Mouse (Mus musculus) stomach, postnatal 0 days (tissue): ENCODE measurements around the gene Pdpn. TPM values are rescaled to one million over a fixed set of nuclear protein-coding genes. Genes with fewer than 3 reads are reported as not detected.

ENCODE experiments used
- ATAC-seq: fragments of 200-750 bp; cut with Nextera tagmentation; 2 replicates; pipeline ENCODE4 v1.8.0; 2017; ENCODE audit not compliant: low FRiP score, low TSS enrichment
- DNase-seq: peaks from one replicate; pipeline ENCODE4 v3.0.0-alpha.2; 2016; ENCODE audit warnings: low spot score
- H3K27ac ChIP-seq: fragments of 300-500 bp; sonication (generic); replicated peaks from 2 replicates; pipeline ENCODE4 v1.5.1; 2014; ENCODE audit warnings: mild to moderate bottlenecking, control low read depth
- H3K27me3 ChIP-seq: fragments of 300-500 bp; sonication (generic); 2 replicates; pipeline ENCODE4 v1.6.1; 2014; ENCODE audit warnings: low read length; ENCODE audit not compliant: control insufficient read depth, insufficient read depth
- H3K36me3 ChIP-seq: fragments of 300-500 bp; sonication (generic); 2 replicates; pipeline ENCODE4 v1.6.1; 2014; ENCODE audit warnings: low read length, mixed read lengths; ENCODE audit not compliant: control insufficient read depth, insufficient read depth
- H3K4me1 ChIP-seq: fragments of 300-500 bp; sonication (generic); replicated peaks from 2 replicates; pipeline ENCODE4 v1.6.1; 2014; ENCODE audit warnings: antibody characterized with exemption; ENCODE audit not compliant: control insufficient read depth, insufficient read depth
- H3K4me2 ChIP-seq: fragments of 300-500 bp; sonication (generic); replicated peaks from 2 replicates; pipeline ENCODE4 v1.6.1; 2014; ENCODE audit warnings: low read depth, mild to moderate bottlenecking, control low read depth, moderate library complexity
- H3K4me3 ChIP-seq: fragments of 300-500 bp; sonication (generic); 2 replicates; pipeline ENCODE4 v1.5.1; 2014; ENCODE audit warnings: low read depth, low read length, control low read depth
- H3K9ac ChIP-seq: fragments of 300-500 bp; sonication (generic); 2 replicates; pipeline ENCODE4 v1.6.1; 2014; ENCODE audit warnings: mild to moderate bottlenecking, low read length, control low read depth, mixed read lengths
- H3K9me3 ChIP-seq: fragments of 300-500 bp; sonication (generic); 2 replicates; pipeline ENCODE4 v1.6.1; 2016; ENCODE audit warnings: low read length; ENCODE audit not compliant: control insufficient read depth
- CTCF ChIP-seq: IDR thresholded peaks from 2 replicates; pipeline ENCODE4 v1.5.1; 2016; ENCODE audit warnings: antibody characterized with exemption, low read depth, mild to moderate bottlenecking, moderate library complexity
- EP300 ChIP-seq: optimal IDR thresholded peaks from 2 replicates; pipeline ENCODE3; 2016; ENCODE audit warnings: antibody characterized with exemption
- WGBS: fragments of 180-500 bp; shearing (Covaris S2); extraction: QIAGEN DNeasy Blood & Tissue Kit; methylation state at CpG from one replicate; pipeline ENCODE4 v1.1.7; 2014; 5-methylcytosine and 5-hydroxymethylcytosine counted together
- polyA plus RNA-seq: library from polyadenylated mRNA; unstranded; fragments of >200 nt; fragmentation: Nextera tagmentation; extraction: Ambion mirVana; gene quantifications from 2 replicates; pipeline ENCODE4 v1.2.1, GENCODE M21; 2015

The Pdpn gene
- polyA plus RNA-seq, 1 experiment from 2014 or later, result 36.0 TPM

DNA sequence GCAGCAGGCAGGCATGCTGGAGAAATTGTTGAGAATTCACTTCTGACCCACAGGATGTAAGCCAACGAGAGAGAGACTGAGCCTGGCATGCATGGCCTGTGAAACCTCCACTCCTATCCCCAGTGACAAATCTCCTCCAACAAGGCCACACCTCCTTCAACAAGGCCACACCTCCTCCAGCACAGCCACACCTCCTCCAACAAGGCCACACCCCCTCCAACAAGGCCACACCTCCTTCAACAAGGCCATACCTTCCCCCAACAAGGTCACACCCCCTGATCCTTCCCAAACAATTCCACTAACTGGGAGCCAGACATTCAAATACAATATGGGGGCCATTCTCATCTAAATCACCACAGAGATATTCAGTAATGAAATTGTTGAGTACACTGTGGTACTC lies 46.0 kb downstream of the Pdpn start:
- no peaks in the 10 kb centered on the region for H3K36me3 ChIP-seq
- H3K27ac ChIP-seq, result no peak overlapping the region
- no peaks in the 10 kb centered on the region for H3K27me3 ChIP-seq
- no peak overlapping the region for H3K4me3 ChIP-seq
- H3K9ac ChIP-seq, result no peak overlapping the region
- no peak overlapping the region for H3K4me2 ChIP-seq
- no peaks in the 10 kb centered on the region for H3K9me3 ChIP-seq
- no peak for ATAC-seq
- H3K4me1 ChIP-seq, result no peaks in the 10 kb centered on the region
- TF ChIP-seq EP300 (no peak), CTCF (no peak)
- 93% methylated on average over 1 of the region's 1 CpGs for WGBS
- no peak for DNase-seq

DNA sequence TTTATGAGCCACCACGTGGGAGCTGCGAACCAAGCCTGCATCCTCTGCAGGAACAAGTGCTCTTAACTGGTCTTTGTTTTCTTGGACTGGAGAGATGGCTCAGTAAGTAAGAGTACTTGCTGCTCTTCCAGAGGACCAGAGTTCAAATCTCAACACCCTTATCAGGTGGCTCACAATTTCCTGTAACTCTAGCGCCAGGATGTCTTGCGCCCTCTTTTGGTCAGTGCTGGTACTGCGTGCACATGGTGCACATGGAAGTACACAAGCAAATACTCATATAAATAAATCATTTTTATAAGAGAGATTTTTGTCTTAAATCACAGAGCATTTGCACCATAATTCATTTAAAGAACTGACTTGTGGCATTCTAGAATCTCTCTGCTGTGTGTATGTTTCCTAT lies 51.3 kb downstream of the Pdpn start:
- Histone ChIP-seq H3K36me3 (no peaks in the 10 kb centered on the region), H3K9ac (no peak overlapping the region), H3K27ac (no peak overlapping the region), H3K4me2 (no peak overlapping the region), H3K4me1 (no peaks in the 10 kb centered on the region), H3K27me3 (no peaks in the 10 kb centered on the region), H3K9me3 (no peaks in the 10 kb centered on the region), H3K4me3 (no peak overlapping the region)
- WGBS, result 81% methylated on average over 5 of the region's 5 CpGs
- DNase-seq, result no peak
- TF ChIP-seq CTCF (peak; percentile 61), EP300 (no peak)
- ATAC-seq, result no peak

DNA sequence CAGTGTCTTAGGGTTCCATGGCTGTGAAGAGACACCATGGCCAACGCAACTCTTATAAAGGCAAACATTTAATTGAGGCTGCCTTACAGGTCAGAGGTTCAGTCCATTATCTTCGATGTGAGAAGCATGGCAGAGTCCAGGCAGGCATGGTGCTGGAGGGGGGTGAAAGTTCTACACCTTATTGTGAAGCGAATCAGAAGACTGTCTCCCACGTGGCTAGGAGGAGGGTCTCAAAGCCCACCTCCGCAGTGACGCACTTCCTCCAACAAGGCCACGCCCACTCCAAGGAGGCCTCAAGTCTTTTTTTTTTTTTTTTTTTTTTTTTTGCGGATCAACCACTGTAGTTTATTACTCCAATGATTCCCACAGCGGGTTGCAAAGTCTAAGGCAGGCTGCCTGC lies 58.1 kb downstream of the Pdpn start:
- TF ChIP-seq EP300 (no peak), CTCF (no peak)
- H3K27me3 ChIP-seq, result no peaks in the 10 kb centered on the region
- no peaks in the 10 kb centered on the region for H3K9me3 ChIP-seq
- no peak overlapping the region for H3K27ac ChIP-seq
- no peak overlapping the region for H3K4me3 ChIP-seq
- ATAC-seq, result no peak
- no peaks in the 10 kb centered on the region for H3K36me3 ChIP-seq
- no peaks in the 10 kb centered on the region for H3K4me1 ChIP-seq
- DNase-seq, result no peak
- no peak overlapping the region for H3K9ac ChIP-seq
- H3K4me2 ChIP-seq, result no peak overlapping the region
- WGBS, result 77% methylated on average over 8 of the region's 9 CpGs

DNA sequence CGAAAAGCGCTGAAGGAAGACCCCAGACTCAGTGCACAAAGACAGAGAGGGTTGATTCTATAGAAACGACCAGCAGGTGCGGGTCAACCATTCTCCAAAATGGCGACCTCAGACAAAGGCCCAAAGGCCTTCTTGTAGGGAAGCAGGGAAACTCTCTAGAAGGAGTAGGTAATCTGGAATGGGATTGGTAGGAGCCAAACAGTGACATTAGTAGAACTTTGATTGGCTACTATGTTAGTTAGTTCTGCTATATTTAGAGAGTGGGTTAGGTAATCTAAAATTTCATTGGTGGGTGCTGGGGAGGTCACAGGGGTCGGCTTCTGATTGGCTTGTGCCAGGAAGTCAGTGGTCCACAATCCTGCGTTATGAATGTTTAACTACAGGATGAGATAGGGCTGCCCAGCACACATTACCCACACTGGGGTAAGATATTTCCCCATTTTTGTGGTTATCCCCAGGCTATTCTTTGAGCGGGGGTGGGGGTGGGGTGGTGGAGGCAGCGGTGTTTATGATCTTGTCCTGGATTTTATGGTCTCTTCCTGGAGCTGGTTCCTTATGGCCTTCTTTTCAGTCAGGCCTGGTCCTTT lies 59.7 kb downstream of the Pdpn start:
- ATAC-seq (no peak), DNase-seq (no peak)
- H3K27me3 ChIP-seq, result no peaks in the 10 kb centered on the region
- 87% methylated on average over 9 of the region's 9 CpGs for WGBS
- H3K36me3 ChIP-seq, result no peaks in the 10 kb centered on the region
- H3K9me3 ChIP-seq, result no peaks in the 10 kb centered on the region
- H3K4me3 ChIP-seq, result no peak overlapping the region
- H3K4me1 ChIP-seq, result no peaks in the 10 kb centered on the region
- H3K27ac ChIP-seq, result no peak overlapping the region
- H3K4me2 ChIP-seq, result no peak overlapping the region
- no peak overlapping the region for H3K9ac ChIP-seq
- TF ChIP-seq EP300 (no peak), CTCF (no peak)

DNA sequence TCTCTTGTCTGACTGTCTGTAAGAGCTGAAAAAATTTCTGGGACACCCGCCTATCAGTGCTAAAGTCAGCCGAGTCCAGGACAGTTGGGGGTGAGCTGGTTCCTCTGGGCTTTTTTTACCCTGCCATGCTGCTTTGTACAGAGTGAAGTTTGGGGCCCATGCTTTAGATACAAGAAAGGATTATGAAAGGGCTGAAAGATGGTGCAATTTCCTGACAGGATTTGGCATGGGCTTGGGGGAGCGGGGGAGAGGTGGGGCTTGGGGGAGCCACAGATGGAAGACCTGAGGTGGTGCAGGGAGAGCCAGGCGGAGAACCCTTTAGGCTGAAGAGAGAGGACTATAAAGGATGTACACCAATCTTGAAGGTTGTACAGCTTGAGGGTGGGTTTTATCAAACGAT lies 60.2 kb downstream of the Pdpn start:
- no peak for TF ChIP-seq EP300
- no peak for TF ChIP-seq CTCF
- Histone ChIP-seq H3K27me3 (no peaks in the 10 kb centered on the region), H3K9me3 (no peaks in the 10 kb centered on the region), H3K9ac (no peak overlapping the region), H3K4me3 (no peak overlapping the region), H3K27ac (no peak overlapping the region), H3K36me3 (no peaks in the 10 kb centered on the region), H3K4me1 (no peaks in the 10 kb centered on the region), H3K4me2 (no peak overlapping the region)
- 92% methylated on average over 5 of the region's 5 CpGs for WGBS
- DNase-seq, result no peak
- no peak for ATAC-seq

DNA sequence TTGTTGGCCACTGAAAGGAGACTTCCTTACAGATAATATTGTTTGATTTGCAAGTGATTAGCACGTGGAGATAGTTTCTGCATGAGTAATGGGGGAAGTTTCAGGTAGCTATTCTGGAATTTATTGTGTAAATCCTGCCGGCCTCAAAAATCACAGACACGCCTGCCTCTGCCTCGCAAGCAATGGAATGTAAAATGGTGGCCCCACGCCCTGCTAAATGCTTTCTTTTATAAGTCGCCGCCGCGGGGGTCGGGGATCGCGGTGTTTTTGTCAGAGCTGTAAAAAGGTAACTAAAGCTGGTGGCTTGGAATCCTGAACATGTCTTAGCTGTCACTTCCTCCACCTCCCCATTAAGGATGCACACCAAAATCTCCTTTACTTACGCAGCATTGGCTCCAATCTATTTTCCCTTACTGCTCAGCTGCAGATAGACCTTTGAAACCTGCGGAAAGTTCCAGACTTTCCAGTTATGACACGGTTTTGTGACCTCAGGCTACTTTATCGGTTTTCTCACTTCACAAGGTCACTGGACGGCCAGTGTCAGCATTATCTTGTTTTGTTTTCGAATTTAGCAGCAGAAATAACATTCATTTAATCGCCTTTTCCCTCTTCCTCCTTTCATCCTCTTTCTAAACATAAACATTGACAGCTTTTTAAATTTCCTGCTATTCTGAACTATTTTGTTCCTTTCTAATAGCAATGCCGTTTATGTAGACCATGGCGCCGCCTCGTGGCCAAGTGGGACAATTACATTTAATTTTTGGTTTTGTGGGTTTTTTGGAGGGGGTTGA lies 60.9 kb downstream of the Pdpn start:
- no peak overlapping the region for H3K4me3 ChIP-seq
- H3K27me3 ChIP-seq, result no peaks in the 10 kb centered on the region
- H3K4me1 ChIP-seq, result no peaks in the 10 kb centered on the region
- no peak overlapping the region for H3K9ac ChIP-seq
- ATAC-seq, result no peak
- H3K36me3 ChIP-seq, result no peaks in the 10 kb centered on the region
- DNase-seq, result peak; percentile 45
- H3K9me3 ChIP-seq, result no peaks in the 10 kb centered on the region
- TF ChIP-seq CTCF (peak; percentile 87), EP300 (no peak)
- H3K27ac ChIP-seq, result no peak overlapping the region
- WGBS, result 21% methylated on average over 23 of the region's 23 CpGs
- peak overlapping the region; percentile 27; the same call in 1 of the 2 replicates for H3K4me2 ChIP-seq
